Mouse (Mus musculus): ENCODE results near the gene Crisp3. TPM values are rescaled to one million over a fixed set of nuclear protein-coding genes. Genes with fewer than 3 reads are reported as not detected.

The Crisp3 gene
- not detected in 2 replicates for polyA plus RNA-seq (2012; rRNA removed)

DNA sequence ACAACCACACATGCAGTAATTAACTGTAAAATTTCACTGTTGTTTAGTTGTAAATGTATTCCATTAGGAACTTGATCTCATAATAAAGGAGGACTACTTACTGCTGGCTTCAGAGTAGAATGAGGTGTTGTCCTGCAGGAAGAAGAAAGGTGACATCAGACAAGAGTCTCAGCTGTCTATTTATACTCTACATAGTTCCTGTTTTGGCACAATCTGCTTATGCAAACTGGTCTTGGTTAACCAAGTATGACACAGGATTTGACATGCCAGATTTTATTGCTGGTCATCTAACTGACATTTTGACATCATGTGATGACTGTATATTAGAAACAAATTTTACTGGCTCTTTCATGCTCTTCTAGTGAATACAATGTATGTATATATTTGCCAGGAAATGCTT, at the start of gene Crisp3:
TSS of gene Crisp3 (minus strand) at position 154 of the 400 bp plus-strand sequence.

DNA sequence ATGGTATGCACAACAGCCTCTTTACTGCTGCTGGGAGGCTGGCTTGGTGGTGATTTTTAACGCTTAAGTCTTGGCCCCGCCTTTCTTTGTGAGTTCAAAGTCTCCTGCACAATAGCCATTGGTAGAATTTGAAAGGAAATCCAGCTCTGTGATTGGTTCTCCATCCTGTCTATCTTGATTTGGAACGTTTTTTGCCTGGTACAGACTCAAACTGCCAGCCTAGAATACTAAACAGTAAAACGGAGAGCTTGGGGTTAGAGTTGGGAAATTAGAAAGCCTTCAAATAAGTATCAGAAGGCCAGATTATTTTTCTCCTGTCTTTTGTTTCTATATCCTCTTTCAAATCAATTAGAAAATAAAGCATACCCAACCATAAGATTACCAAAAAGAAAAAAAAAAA, 33.5 kb downstream of the Crisp3 start, which contains the start of gene Pgk2:
TSS of gene Pgk2 (minus strand) at position 101 of the 400 bp plus-strand sequence.

Other genes starting within 250 kb of the Crisp3 start
- not detected in 2 replicates for gene AC192777.2, start 146.8 kb downstream of the Crisp3 start, polyA plus RNA-seq (2012; rRNA removed)
- not detected in 2 replicates for gene Pgk2, start 33.6 kb downstream of the Crisp3 start, polyA plus RNA-seq (2012; rRNA removed)
- not detected in 2 replicates for gene Crisp1, start 76.9 kb upstream of the Crisp3 start, polyA plus RNA-seq (2012; rRNA removed)